Mouse (Mus musculus) spleen, postnatal 14 days (tissue): ENCODE measurements around the gene Fam71a.

ENCODE experiments used
- DNase-seq, 2 experiments: peaks; one replicate each; pipeline ENCODE4 v3.0.0; 2021 to 2022; ENCODE audit warnings: low spot score in 2 of 2

Fam71a gene

GRCm38 (mm10) chr1:191123696-191124095 is 40.9 kb downstream of the Fam71a start:
- no peak for DNase-seq

GRCm38 (mm10) chr1:191122744-191123143 is 41.9 kb downstream of the Fam71a start:
- no peak for DNase-seq

GRCm38 (mm10) chr1:191115514-191116238 is 48.9 kb downstream of the Fam71a start:
- DNase-seq = no peak

DNA sequence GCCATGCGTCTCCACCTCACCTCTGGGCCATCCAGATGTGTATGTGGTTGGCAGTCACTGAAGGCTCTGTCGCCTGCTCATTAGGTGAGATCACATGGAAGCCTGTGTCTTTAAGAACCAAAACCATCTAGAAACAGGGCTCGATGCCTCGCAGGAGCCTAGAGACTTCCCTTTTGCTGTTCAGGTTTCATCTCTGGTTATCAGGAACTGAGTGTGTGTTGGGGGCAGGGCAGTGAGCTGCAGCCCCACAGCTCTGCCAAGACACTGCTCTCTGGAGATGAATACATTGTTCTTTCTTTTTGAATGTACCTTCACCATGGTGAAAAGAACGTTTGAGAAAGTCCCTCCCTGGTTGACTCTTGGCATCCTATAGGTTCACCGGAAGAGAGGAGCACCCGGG is 49.7 kb downstream of the Fam71a start:
- no peak for DNase-seq
